Mouse (Mus musculus): ENCODE results near the gene Psmb5. TPM values are rescaled to one million over a fixed set of nuclear protein-coding genes. Genes with fewer than 3 reads are reported as not detected.
A peak's percentile ranks its signal among the peaks of the same experiment; 100 is the strongest.

Psmb5 gene
- total and polyA plus RNA-seq, 3 experiments = 299 to 416 (median 411) TPM

DNA sequence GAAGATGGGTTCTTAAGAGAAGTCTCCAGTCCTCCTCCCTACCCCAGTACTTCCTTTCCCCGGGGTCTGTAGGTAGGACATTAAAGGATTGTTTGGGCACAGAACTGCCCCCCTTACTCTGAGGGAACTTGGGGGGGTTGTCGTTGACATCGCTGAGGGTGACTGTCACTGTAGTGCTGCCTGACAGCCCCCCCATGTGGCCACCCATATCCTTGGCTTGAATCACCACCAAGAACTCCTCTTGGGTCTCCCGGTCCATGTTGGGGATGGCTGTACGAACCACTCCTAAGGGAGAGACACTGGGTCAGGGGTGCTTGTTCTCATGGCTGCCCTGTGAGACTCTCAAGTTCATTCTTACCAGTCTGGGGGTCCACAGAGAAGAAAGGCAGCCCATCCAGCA, 20.4 kb upstream of the Psmb5 start:
- no peak for DNase-seq (ENCODE audit: extremely low read depth)
- peaks cover 45 to 96% of the 10 kb centered on the region in 2 experiments for H3K36me3 ChIP-seq (replicated peaks in 1 of 2; ENCODE audit: control insufficient read depth in 1 of 2, insufficient read depth in 1 of 2, low read length in 1 of 2)
- H3K4me1 ChIP-seq (ENCODE audit: control insufficient read depth in 1 of 2, insufficient read depth in 2 of 2) = peaks cover 5 to 14% of the 10 kb centered on the region in 2 experiments; a peak in 2 of 4 replicates
- no peak for TF ChIP-seq MXI1 (IDR thresholded peaks at IDR 0.05; ENCODE audit: low read depth, low read length)
- TF ChIP-seq SMC3 (IDR thresholded peaks at IDR 0.05; ENCODE audit: low read depth, low read length) = peak; percentile 8; the same call in 1 of the 2 replicates
- TF ChIP-seq CTCF (conservative IDR thresholded peaks at IDR 0.05 in 1 of 2, IDR thresholded peaks at IDR 0.05 in 1 of 2; ENCODE audit: low read depth in 2 of 2, low read length in 2 of 2) = 0 out of 4 replicates have a peak, but pooled peaks of 1 of the 2 experiments have one; percentile 17
- H3K4me2 ChIP-seq (ENCODE audit: insufficient read depth, low read depth, poor library complexity, severe bottlenecking) = no peak overlapping the region
- dilution Hi-C loops (cut with MboI; ENCODE audit: extremely low pct_ligation_motif_present, extremely low pct_unique_long_range_greater_than_20kb, low sequenced_read_pairs) (no loop called here), in situ Hi-C loops (cut with MboI; ENCODE audit: low pct_ligation_motif_present, low pct_unique_long_range_greater_than_20kb, low sequenced_read_pairs) (loop anchor here (5.0 to 25.0 kb wide), 3 partner anchors 46 to 576 kb away; partner anchors contain the start of gene Ajuba)
- H3K9ac ChIP-seq (ENCODE audit: insufficient read depth, low read depth) = no peak overlapping the region
- no peaks in the 10 kb centered on the region for H3K27me3 ChIP-seq (replicated peaks)
- no peaks in the 10 kb centered on the region for H3K79me2 ChIP-seq (replicated peaks; ENCODE audit: control insufficient read depth, extremely low read depth, insufficient read depth, poor library complexity, severe bottlenecking)
- no peak overlapping the region for H3K27ac ChIP-seq (ENCODE audit: insufficient read depth, low read depth)
- H3K4me3 ChIP-seq (replicated peaks in 1 of 3; ENCODE audit: low read depth in 2 of 3, low read length in 2 of 3, poor library complexity in 1 of 3) = no peak overlapping the region
- no peaks in the 10 kb centered on the region for H3K9me3 ChIP-seq (replicated peaks; ENCODE audit: low read length)

DNA sequence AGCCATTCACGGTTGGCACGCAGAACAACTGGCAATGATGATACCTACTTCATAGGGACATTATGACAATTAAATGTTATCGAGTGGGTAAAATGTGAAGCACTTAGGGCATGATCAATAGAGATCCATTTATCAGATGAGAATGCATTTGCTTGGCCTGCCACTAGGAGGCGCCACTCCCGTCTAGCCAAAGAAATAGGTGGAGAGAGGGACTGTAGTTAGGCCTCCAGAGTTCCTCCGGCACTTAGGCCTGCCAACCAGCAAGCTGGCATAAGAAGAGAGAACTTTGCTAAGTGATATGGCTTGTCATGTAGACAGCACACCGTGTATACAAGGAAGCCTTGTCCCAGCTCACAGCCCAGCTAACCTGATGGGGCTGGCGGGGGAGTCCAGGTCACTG, 19.1 kb upstream of the Psmb5 start:
- H3K9me3 ChIP-seq (replicated peaks; ENCODE audit: low read length) = no peaks in the 10 kb centered on the region
- no peak for DNase-seq (ENCODE audit: extremely low read depth)
- H3K4me1 ChIP-seq (ENCODE audit: control insufficient read depth in 1 of 2, insufficient read depth in 2 of 2) = peaks cover 5 to 14% of the 10 kb centered on the region in 2 experiments; a peak in 2 of 4 replicates
- H3K27ac ChIP-seq (ENCODE audit: insufficient read depth, low read depth) = no peak overlapping the region
- no peak overlapping the region for H3K4me2 ChIP-seq (ENCODE audit: insufficient read depth, low read depth, poor library complexity, severe bottlenecking)
- peak; percentile 73 for TF ChIP-seq SMC3 (IDR thresholded peaks at IDR 0.05; ENCODE audit: low read depth, low read length)
- peak; percentile 33 for TF ChIP-seq RAD21 (IDR thresholded peaks at IDR 0.05; ENCODE audit: low read depth, low read length)
- no peak for TF ChIP-seq E2F4 (IDR thresholded peaks at IDR 0.05; ENCODE audit: insufficient replicate concordance, low read depth, low read length)
- TF ChIP-seq NELFE (IDR thresholded peaks at IDR 0.05; ENCODE audit: low read depth, low read length) = no peak
- no peak for TF ChIP-seq USF2 (conservative IDR thresholded peaks at IDR 0.05; ENCODE audit: low read depth, low read length)
- TF ChIP-seq CTCF (conservative IDR thresholded peaks at IDR 0.05 in 1 of 2, IDR thresholded peaks at IDR 0.05 in 1 of 2; ENCODE audit: low read depth in 2 of 2, low read length in 2 of 2) = peak; percentile 88 to 99
- dilution Hi-C loops (cut with MboI; ENCODE audit: extremely low pct_ligation_motif_present, extremely low pct_unique_long_range_greater_than_20kb, low sequenced_read_pairs) (no loop called here), in situ Hi-C loops (cut with MboI; ENCODE audit: low pct_ligation_motif_present, low pct_unique_long_range_greater_than_20kb, low sequenced_read_pairs) (loop anchor here (5.0 to 25.0 kb wide), 3 partner anchors 45 to 575 kb away; partner anchors contain the start of gene Ajuba)
- peaks cover 44 to 96% of the 10 kb centered on the region in 2 experiments for H3K36me3 ChIP-seq (replicated peaks in 1 of 2; ENCODE audit: control insufficient read depth in 1 of 2, insufficient read depth in 1 of 2, low read length in 1 of 2)
- no peak overlapping the region for H3K4me3 ChIP-seq (replicated peaks in 1 of 3; ENCODE audit: low read depth in 2 of 3, low read length in 2 of 3, poor library complexity in 1 of 3)
- H3K27me3 ChIP-seq (replicated peaks) = no peaks in the 10 kb centered on the region
- H3K79me2 ChIP-seq (replicated peaks; ENCODE audit: control insufficient read depth, extremely low read depth, insufficient read depth, poor library complexity, severe bottlenecking) = no peaks in the 10 kb centered on the region
- no peak overlapping the region for H3K9ac ChIP-seq (ENCODE audit: insufficient read depth, low read depth)

GRCm38 (mm10) chr14:54634182-54634581, 16.4 kb upstream of the Psmb5 start:
- no peaks in the 10 kb centered on the region for H3K79me2 ChIP-seq (replicated peaks; ENCODE audit: control insufficient read depth, extremely low read depth, insufficient read depth, poor library complexity, severe bottlenecking)
- DNase-seq (ENCODE audit: extremely low read depth) = no peak
- H3K9me3 ChIP-seq (replicated peaks; ENCODE audit: low read length) = no peaks in the 10 kb centered on the region
- no peak overlapping the region for H3K27ac ChIP-seq (ENCODE audit: insufficient read depth, low read depth)
- H3K9ac ChIP-seq (ENCODE audit: insufficient read depth, low read depth) = no peak overlapping the region
- in situ Hi-C loops (cut with MboI; ENCODE audit: low pct_ligation_motif_present, low pct_unique_long_range_greater_than_20kb, low sequenced_read_pairs) (loop anchor here (10.0 to 25.0 kb wide), 2 partner anchors 59 to 572 kb away; partner anchors contain the start of gene Ajuba), dilution Hi-C loops (cut with MboI; ENCODE audit: extremely low pct_ligation_motif_present, extremely low pct_unique_long_range_greater_than_20kb, low sequenced_read_pairs) (no loop called here)
- no peaks in the 10 kb centered on the region for H3K4me1 ChIP-seq (ENCODE audit: control insufficient read depth in 1 of 2, insufficient read depth in 2 of 2)
- no peaks in the 10 kb centered on the region for H3K27me3 ChIP-seq (replicated peaks)
- H3K36me3 ChIP-seq (replicated peaks in 1 of 2; ENCODE audit: control insufficient read depth in 1 of 2, insufficient read depth in 1 of 2, low read length in 1 of 2) = peaks cover 59 to 96% of the 10 kb centered on the region in 2 experiments
- no peak overlapping the region for H3K4me2 ChIP-seq (ENCODE audit: insufficient read depth, low read depth, poor library complexity, severe bottlenecking)
- TF ChIP-seq EP300 (IDR thresholded peaks at IDR 0.05; ENCODE audit: low read length) (no peak), USF2 (conservative IDR thresholded peaks at IDR 0.05; ENCODE audit: low read depth, low read length) (no peak), MAFK (IDR thresholded peaks at IDR 0.05; ENCODE audit: insufficient replicate concordance, low read length) (no peak), SMC3 (IDR thresholded peaks at IDR 0.05; ENCODE audit: low read depth, low read length) (peak; percentile 28), CTCF (conservative IDR thresholded peaks at IDR 0.05 in 1 of 2, IDR thresholded peaks at IDR 0.05 in 1 of 2; ENCODE audit: low read depth in 2 of 2, low read length in 2 of 2) (peak in 1 of 2 experiments; percentile 35; a peak in 2 of 4 replicates), MAX (IDR thresholded peaks at IDR 0.05; ENCODE audit: low read length) (no peak)
- no peak overlapping the region for H3K4me3 ChIP-seq (replicated peaks in 1 of 3; ENCODE audit: low read depth in 2 of 3, low read length in 2 of 3, poor library complexity in 1 of 3)
